Mouse (Mus musculus) colon, adult 2 months (tissue): ENCODE data around the gene Olfr1344. TPM values are rescaled to one million over a fixed set of nuclear protein-coding genes. Genes with fewer than 3 reads are reported as not detected.

Experiments
- polyA plus RNA-seq: library from polyadenylated mRNA; depleted of rRNA; stranded (reverse); fragments of >200 nt; gene quantifications from 2 replicates; pipeline ENCODE4 v1.2.3, GENCODE M21; 2012; rRNA removed

The Olfr1344 gene
- polyA plus RNA-seq = not detected in 2 replicates

DNA sequence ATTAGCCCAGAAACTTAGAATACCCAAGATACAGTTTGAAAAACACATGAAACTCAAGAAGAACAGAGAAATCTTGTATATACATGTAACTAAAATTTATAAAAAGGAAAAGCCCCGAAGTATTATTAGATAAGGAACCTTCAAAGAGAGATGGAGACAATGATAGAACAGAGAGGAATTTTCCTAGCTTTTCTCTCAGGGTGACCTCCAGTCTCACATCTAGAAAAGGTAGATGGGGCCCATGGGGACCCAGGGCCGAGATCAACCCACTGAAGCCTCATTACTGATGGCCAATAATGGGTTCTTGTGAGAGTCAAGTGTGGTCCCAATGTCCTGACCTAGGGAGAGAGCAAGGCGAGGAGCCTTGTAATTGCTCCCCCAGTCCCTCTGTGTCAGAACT, at the start of gene Olfr1344:
Gene Olfr1344, plus strand, starts transcription at position 301 of the 400 bp plus-strand sequence.

DNA sequence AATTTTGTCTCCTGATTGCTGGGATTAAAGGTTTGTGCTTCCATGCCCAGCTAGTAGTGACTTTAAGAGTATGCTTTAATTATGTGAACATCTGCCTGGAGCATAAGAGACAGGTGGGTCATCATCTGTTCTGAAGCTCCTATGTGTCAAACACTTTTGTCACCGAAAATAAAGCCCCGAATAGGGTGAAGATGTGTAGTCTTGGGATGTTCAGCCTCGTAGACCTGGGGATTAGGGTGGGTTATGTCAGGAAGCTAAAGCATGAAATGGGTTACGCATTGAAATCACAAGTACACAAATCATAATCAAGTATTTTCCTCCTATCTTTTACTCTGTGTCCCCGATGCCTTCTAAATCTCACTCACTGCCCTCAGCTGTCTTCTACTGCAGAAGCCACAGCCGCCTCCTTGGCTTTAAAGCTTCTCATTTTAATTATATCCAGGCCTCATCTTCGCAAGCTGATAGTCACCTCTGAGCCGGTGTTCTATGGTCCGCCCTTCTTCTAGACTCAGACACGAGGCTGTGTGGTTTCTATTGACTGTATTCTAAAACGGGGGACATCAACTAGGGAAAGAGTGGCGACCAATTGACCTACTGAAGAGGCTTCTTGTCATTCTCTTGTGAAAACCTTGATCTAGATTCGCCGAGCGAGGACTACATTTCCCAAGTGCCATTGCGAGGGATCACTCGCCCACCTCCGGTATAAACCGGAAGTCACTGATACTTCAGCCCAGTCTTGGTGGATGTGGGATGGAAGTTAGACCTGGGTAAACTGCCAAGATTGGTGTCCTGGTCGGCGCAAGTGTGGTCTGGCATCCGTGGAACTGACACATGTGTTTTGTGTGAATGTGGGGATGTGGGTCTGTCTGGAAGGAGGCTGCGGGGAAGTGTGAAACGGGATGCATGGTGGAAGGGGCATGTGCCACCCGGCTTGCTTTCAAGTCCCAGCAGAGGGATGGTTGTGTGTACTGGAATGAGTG, 40.2 kb upstream of the Olfr1344 start, which contains the start of gene Smim17:
Gene Smim17, plus strand, starts transcription at position 720 of the 980 bp plus-strand sequence.

DNA sequence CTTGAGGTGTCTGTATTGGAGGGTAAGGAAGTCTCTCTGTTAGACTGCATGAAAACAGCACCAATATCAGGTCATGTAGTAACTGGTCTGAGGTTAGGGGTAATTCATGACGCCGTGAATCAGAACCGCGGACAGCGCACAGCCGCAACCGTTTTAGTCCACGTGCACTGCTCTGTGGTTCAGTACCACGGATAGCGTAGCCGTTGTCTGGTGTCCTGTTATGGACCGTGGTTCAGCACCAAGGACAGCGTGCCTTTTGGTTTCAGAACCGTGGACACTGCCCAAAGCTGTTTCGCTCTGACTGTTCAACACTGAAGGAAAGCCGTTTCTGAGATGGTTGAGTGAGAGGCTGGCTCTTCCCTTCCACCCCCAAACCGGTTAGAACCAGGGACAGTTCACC, 28.4 kb upstream of the Olfr1344 start, which contains the start of gene Gm20715:
Gene Gm20715, plus strand, starts transcription at position 235 of the 400 bp plus-strand sequence.

DNA sequence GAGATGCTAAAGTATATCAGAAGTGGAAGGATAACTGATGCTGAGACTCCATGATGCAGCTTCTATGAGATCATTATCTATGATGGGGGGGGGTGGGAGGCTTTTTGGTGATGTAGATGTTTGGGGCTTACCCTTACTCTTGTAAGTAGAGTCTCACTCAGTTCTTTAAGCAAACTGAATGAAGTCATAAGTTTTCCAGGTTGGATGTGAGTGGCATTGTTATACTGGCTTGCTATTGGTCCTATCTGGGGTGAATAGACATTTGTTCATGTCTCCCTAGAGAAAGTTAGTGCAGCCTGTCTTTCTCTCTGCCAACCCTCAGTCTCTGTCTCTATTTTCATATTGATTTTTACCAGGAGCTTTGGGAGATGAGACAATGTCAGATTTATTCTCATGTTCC, 17.4 kb downstream of the Olfr1344 start, which contains the start of gene Olfr1336:
Gene Olfr1336, plus strand, starts transcription at position 301 of the 400 bp plus-strand sequence.

DNA sequence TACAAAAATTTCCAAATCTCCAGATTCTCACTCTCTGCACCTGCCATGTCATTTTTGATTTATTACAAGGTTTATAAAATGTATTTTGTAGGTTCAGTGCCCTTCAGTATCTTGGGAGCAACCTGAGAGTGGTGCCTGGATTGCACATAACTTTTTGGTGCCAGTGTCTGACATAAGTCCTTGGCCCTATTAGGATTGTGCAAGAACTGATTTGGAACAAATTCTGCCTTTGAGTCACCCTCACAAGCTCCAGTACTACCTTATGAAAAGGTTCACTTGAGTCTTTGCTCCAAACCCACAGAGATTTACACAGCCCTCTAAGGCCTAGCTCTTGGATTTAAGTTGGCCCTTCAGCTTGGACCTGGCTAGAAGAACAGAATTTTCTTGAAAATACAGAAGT, 28.5 kb downstream of the Olfr1344 start, which contains the start of gene Olfr1346:
Gene Olfr1346, plus strand, starts transcription at position 151 of the 400 bp plus-strand sequence.

DNA sequence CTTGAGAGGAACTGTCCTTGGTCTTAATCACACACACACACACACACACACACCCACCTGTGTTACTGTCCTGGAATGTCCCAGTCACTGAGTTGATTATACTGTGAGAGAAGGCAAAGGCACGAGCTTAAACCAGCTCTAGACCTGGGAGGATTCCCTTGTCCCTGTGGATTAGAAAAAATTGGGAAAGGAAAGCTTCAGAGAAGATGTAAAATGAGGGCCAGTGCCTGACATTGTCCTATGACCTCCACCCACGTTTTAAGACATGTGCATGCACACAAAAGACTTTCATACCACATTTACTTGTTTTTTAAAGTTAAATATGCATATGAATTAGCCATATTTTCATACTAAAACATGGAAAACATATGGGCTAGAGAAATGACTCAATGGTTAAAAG, 48.4 kb downstream of the Olfr1344 start, which contains the start of gene Olfr5:
Gene Olfr5, minus strand, starts transcription at position 101 of the 400 bp plus-strand sequence.

Other genes starting within 250 kb of the Olfr1344 start
- gene Galp, start 241.6 kb upstream of the Olfr1344 start, polyA plus RNA-seq = not detected in 2 replicates
- not detected in 2 replicates for gene Zscan5b, start 216.4 kb upstream of the Olfr1344 start, polyA plus RNA-seq
- not detected in 2 replicates for gene Epp13, start 186.0 kb upstream of the Olfr1344 start, polyA plus RNA-seq
- 0.24 and 0.28 TPM in 2 replicates for gene Zfp667, start 152.1 kb upstream of the Olfr1344 start, polyA plus RNA-seq
- 0.03 and 0.54 TPM in 2 replicates for gene Zfp583, start 107.4 kb upstream of the Olfr1344 start, polyA plus RNA-seq
- gene Gm3854, start 94.9 kb upstream of the Olfr1344 start, polyA plus RNA-seq = 0.03 TPM in 1 of 2 replicates, not detected in the other
- gene Zfp78, start 75.4 kb upstream of the Olfr1344 start, polyA plus RNA-seq = 0.07 and 0.22 TPM in 2 replicates
- gene Zfp28, start 55.4 kb upstream of the Olfr1344 start, polyA plus RNA-seq = 0.64 and 0.69 TPM in 2 replicates
- gene Smim17, start 40.0 kb upstream of the Olfr1344 start, polyA plus RNA-seq = not detected in 2 replicates
- not detected in 2 replicates for gene Gm20715, start 28.4 kb upstream of the Olfr1344 start, polyA plus RNA-seq
- not detected in 2 replicates for gene Olfr1336, start 17.5 kb downstream of the Olfr1344 start, polyA plus RNA-seq
- not detected in 2 replicates for gene Olfr1346, start 28.4 kb downstream of the Olfr1344 start, polyA plus RNA-seq
- not detected in 2 replicates for gene Olfr5, start 48.3 kb downstream of the Olfr1344 start, polyA plus RNA-seq
- not detected in 2 replicates for gene Olfr1347, start 61.1 kb downstream of the Olfr1344 start, polyA plus RNA-seq
- gene Olfr1348, start 70.1 kb downstream of the Olfr1344 start, polyA plus RNA-seq = not detected in 2 replicates
- gene Olfr1349, start 84.3 kb downstream of the Olfr1344 start, polyA plus RNA-seq = not detected in 2 replicates
- not detected in 2 replicates for gene Olfr1350, start 126.2 kb downstream of the Olfr1344 start, polyA plus RNA-seq